Mouse (Mus musculus): ENCODE results near the gene Gm10220.
A peak's percentile ranks its signal among the peaks of the same experiment; 100 is the strongest.

DNA sequence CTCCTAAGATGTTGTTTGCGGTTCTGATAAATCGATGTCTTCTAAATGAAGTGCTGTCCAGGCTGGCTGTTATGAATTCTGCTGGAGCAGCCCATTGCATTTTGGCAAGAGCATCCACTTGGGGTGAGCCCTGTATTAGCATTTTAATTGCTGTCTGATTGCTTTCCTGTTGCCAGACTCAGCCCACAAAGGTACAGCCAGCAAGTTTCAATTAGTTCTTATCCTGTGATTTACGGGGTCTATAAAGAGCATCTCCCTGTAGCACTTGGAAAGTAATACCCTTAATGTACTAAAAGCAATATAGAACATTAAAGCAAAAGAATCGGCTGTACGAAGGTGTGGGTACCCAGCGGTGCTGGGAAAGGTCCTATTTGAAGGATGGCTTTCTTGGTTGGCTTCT is 21.7 kb upstream of the Gm10220 start:
- no peak for TF ChIP-seq CTCF (conservative IDR thresholded peaks at IDR 0.05; ENCODE audit: low read length)
- no peak for TF ChIP-seq POU5F1 (IDR thresholded peaks at IDR 0.05; ENCODE audit: borderline replicate concordance, low read length)
- peak; percentile 68; the same call in 1 of the 2 replicates for TF ChIP-seq NANOG (IDR thresholded peaks at IDR 0.05; ENCODE audit: borderline replicate concordance, low read length)

Data from E14TG2a.4 (cell line).